Mouse (Mus musculus) megakaryocyte-erythroid progenitor cell, adult 5 weeks (primary cell): Measurements from ENCODE around the gene Adrm1. TPM values are rescaled to one million over a fixed set of nuclear protein-coding genes. Genes with fewer than 3 reads are reported as not detected.

Experiments used
- polyA plus RNA-seq: library from polyadenylated mRNA; stranded (reverse); fragments of >175 nt; gene quantifications from 2 replicates; pipeline ENCODE4 v1.2.3, GENCODE M21; 2012

The Adrm1 gene
- polyA plus RNA-seq, result 429 and 438 TPM in 2 replicates

DNA sequence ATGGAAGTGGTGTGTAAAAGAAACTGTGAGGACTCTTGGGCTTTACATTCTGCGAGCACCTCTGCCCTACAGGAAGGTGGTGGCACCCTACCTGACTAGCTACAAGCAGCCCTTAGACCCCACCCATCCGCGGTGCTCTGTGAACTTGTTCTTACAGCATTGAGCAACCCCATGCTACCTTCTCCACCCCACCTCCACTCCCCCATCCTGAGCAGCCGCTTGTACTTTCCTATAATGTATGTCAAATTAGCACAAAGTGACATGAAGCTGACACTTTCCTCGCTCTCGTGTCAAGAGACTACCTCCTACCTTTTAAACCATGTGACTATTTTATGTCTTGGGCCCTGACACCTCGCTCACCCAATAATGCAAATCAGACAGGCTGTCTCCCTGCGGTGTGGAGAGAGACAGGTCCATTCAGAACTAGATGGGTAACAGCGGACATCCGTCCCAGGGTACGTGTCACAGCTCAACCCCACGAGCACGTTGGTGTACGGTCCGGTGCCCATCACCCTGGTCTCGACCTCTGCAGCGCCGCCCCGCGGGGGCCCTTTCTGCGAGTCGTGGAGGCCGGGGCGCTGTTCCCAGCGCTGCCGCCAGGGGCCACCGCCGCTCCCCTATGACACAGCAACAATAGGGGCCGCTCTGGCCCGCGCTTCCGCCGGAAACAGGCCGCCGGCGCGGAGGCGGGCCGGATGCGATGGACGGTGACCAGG is at the start of gene Adrm1:
Adrm1 (plus strand) TSS at position 680 of the 716 bp plus-strand sequence.

Other genes starting within 250 kb of the Adrm1 start
- 25.5 and 31.6 TPM in 2 replicates for gene Taf4, start 194.8 kb upstream of the Adrm1 start, polyA plus RNA-seq
- gene Lsm14b, start 146.5 kb upstream of the Adrm1 start, polyA plus RNA-seq, result 29.2 and 30.7 TPM in 2 replicates
- gene Psma7, start 129.1 kb upstream of the Adrm1 start, polyA plus RNA-seq, result 90.5 and 100 TPM in 2 replicates
- 3.4 and 3.9 TPM in 2 replicates for gene Ss18l1, start 129.0 kb upstream of the Adrm1 start, polyA plus RNA-seq
- gene Mtg2, start 100.9 kb upstream of the Adrm1 start, polyA plus RNA-seq, result 12.5 and 12.8 TPM in 2 replicates
- gene Hrh3, start 67.0 kb upstream of the Adrm1 start, polyA plus RNA-seq, result 0.04 TPM in 1 of 2 replicates, not detected in the other
- gene Osbpl2, start 52.2 kb upstream of the Adrm1 start, polyA plus RNA-seq, result 18.8 and 19.5 TPM in 2 replicates
- gene Lama5, start 54.4 kb downstream of the Adrm1 start, polyA plus RNA-seq, result 0.58 and 0.77 TPM in 2 replicates
- 1,634 and 1,788 TPM in 2 replicates for gene Rps21, start 85.9 kb downstream of the Adrm1 start, polyA plus RNA-seq
- gene Cables2, start 102.0 kb downstream of the Adrm1 start, polyA plus RNA-seq, result 29.0 and 34.9 TPM in 2 replicates
- gene Rbbp8nl, start 118.4 kb downstream of the Adrm1 start, polyA plus RNA-seq, result not detected in 2 replicates
- gene Gata5, start 163.2 kb downstream of the Adrm1 start, polyA plus RNA-seq, result not detected in 2 replicates